Mouse (Mus musculus) ES-Bruce4 (cell line): ENCODE results near the gene Mboat1. TPM values are rescaled to one million over a fixed set of nuclear protein-coding genes. Genes with fewer than 3 reads are reported as not detected.

Source experiments
- H3K27ac ChIP-seq: 2 replicates; pipeline ENCODE4 v1.5.1; 2012; ENCODE audit warnings: low read length, inconsistent platforms; ENCODE audit not compliant: insufficient read depth
- H3K27me3 ChIP-seq: 2 replicates; pipeline ENCODE4 v1.6.1; 2012; ENCODE audit warnings: mild to moderate bottlenecking, low read length, inconsistent platforms; ENCODE audit not compliant: control insufficient read depth, poor library complexity, insufficient read depth, severe bottlenecking
- H3K36me3 ChIP-seq: 2 replicates; pipeline ENCODE4 v1.6.1; 2012; ENCODE audit warnings: inconsistent platforms, mild to moderate bottlenecking, low read length, moderate library complexity; ENCODE audit not compliant: control insufficient read depth, poor library complexity, insufficient read depth, severe bottlenecking
- H3K4me1 ChIP-seq: one replicate; pipeline ENCODE4 v1.8.1; 2011; ENCODE audit warnings: low read length; ENCODE audit not compliant: control insufficient read depth, insufficient read depth
- H3K4me3 ChIP-seq: 2 replicates; pipeline ENCODE4 v1.5.1; 2011; ENCODE audit warnings: low read depth, mild to moderate bottlenecking, low read length
- H3K9ac ChIP-seq: 2 replicates; pipeline ENCODE4 v1.6.1; 2012; ENCODE audit warnings: low read depth, mild to moderate bottlenecking, inconsistent platforms; ENCODE audit not compliant: poor library complexity, severe bottlenecking
- H3K9me3 ChIP-seq: replicated peaks from 2 replicates; pipeline ENCODE4 v1.6.1; 2012; ENCODE audit warnings: mild to moderate bottlenecking, low read length, inconsistent platforms; ENCODE audit not compliant: control insufficient read depth, poor library complexity, insufficient read depth, severe bottlenecking
- CTCF ChIP-seq: IDR thresholded peaks from one replicate; pipeline ENCODE4 v1.8.1; 2011; ENCODE audit warnings: low read depth, low read length
- EP300 ChIP-seq: IDR thresholded peaks from 2 replicates; pipeline ENCODE4 v1.6.1; 2011; ENCODE audit warnings: low read depth, low read length; ENCODE audit not compliant: insufficient read depth
- POLR2A ChIP-seq: IDR thresholded peaks from one replicate; pipeline ENCODE4 v1.8.1; 2011; ENCODE audit warnings: low read length; ENCODE audit not compliant: insufficient read depth
- polyA plus RNA-seq: library from polyadenylated mRNA; stranded (reverse); fragments of >200 nt; gene quantifications from 2 replicates; pipeline ENCODE4 v1.2.4, GENCODE M21; 2011; ENCODE audit warnings: low read depth; ENCODE audit not compliant: missing spikeins, insufficient read depth, insufficient read length

Gene Mboat1
- polyA plus RNA-seq, 1 experiment = 6.2 TPM

- Histone ChIP-seq H3K4me3 (no peak overlapping the region), H3K9ac (no peak overlapping the region), H3K27me3 (no peaks in the 10 kb centered on the region), H3K27ac (no peak overlapping the region), H3K36me3 (no peaks in the 10 kb centered on the region), H3K9me3 (no peaks in the 10 kb centered on the region), H3K4me1 (no peaks in the 10 kb centered on the region)
- TF ChIP-seq CTCF (no peak), POLR2A (no peak), EP300 (no peak)
These were observed 103.1 kb downstream of the Mboat1 start for GRCm38 (mm10) chr13:30239396-30239795.

GRCm38 (mm10) chr13:30245573-30245972 is 109.3 kb downstream of the Mboat1 start:
- H3K4me1 ChIP-seq = no peaks in the 10 kb centered on the region
- no peaks in the 10 kb centered on the region for H3K9me3 ChIP-seq
- no peaks in the 10 kb centered on the region for H3K27me3 ChIP-seq
- no peaks in the 10 kb centered on the region for H3K36me3 ChIP-seq
- H3K27ac ChIP-seq = no peak overlapping the region
- TF ChIP-seq POLR2A = no peak
- no peak for TF ChIP-seq EP300
- no peak for TF ChIP-seq CTCF
- H3K9ac ChIP-seq = no peak overlapping the region
- no peak overlapping the region for H3K4me3 ChIP-seq

GRCm38 (mm10) chr13:30250341-30250905 is 114.1 kb downstream of the Mboat1 start:
- no peaks in the 10 kb centered on the region for H3K36me3 ChIP-seq
- H3K9ac ChIP-seq = no peak overlapping the region
- H3K9me3 ChIP-seq = no peaks in the 10 kb centered on the region
- no peak overlapping the region for H3K4me3 ChIP-seq
- H3K27ac ChIP-seq = no peak overlapping the region
- H3K27me3 ChIP-seq = no peaks in the 10 kb centered on the region
- no peak for TF ChIP-seq POLR2A
- H3K4me1 ChIP-seq = no peaks in the 10 kb centered on the region

GRCm38 (mm10) chr13:30251431-30251830 is 115.1 kb downstream of the Mboat1 start:
- Histone ChIP-seq H3K27ac (no peak overlapping the region), H3K36me3 (no peaks in the 10 kb centered on the region), H3K27me3 (no peaks in the 10 kb centered on the region), H3K4me1 (no peaks in the 10 kb centered on the region), H3K9me3 (no peaks in the 10 kb centered on the region), H3K4me3 (no peak overlapping the region), H3K9ac (no peak overlapping the region)
- TF ChIP-seq CTCF (no peak), POLR2A (no peak), EP300 (no peak)

GRCm38 (mm10) chr13:30252692-30253091 is 116.4 kb downstream of the Mboat1 start:
- H3K4me1 ChIP-seq = no peaks in the 10 kb centered on the region
- H3K4me3 ChIP-seq = no peak overlapping the region
- H3K27ac ChIP-seq = no peak overlapping the region
- no peaks in the 10 kb centered on the region for H3K27me3 ChIP-seq
- no peaks in the 10 kb centered on the region for H3K36me3 ChIP-seq
- no peaks in the 10 kb centered on the region for H3K9me3 ChIP-seq
- no peak overlapping the region for H3K9ac ChIP-seq
- TF ChIP-seq POLR2A (no peak), CTCF (no peak), EP300 (no peak)

- no peak overlapping the region for H3K27ac ChIP-seq
These were observed 117.5 kb downstream of the Mboat1 start for GRCm38 (mm10) chr13:30253636-30254264.

More at GRCm38 (mm10) chr13:30253636-30254264, 117.5 kb downstream of the Mboat1 start:
- TF ChIP-seq EP300 = no peak
- no peak for TF ChIP-seq CTCF
- no peak for TF ChIP-seq POLR2A
- Histone ChIP-seq H3K36me3 (no peaks in the 10 kb centered on the region), H3K9me3 (no peaks in the 10 kb centered on the region), H3K27me3 (no peaks in the 10 kb centered on the region), H3K9ac (no peak overlapping the region), H3K4me1 (no peaks in the 10 kb centered on the region), H3K4me3 (no peak overlapping the region)
